Mouse (Mus musculus) lung, postnatal 0 days (tissue): ENCODE data around the gene Mlx. TPM values are rescaled to one million over a fixed set of nuclear protein-coding genes. Genes with fewer than 3 reads are reported as not detected.

ENCODE experiments used
- ATAC-seq: fragments of 200-750 bp; cut with Nextera tagmentation; 2 replicates; pipeline ENCODE4 v1.8.0; 2017; ENCODE audit warnings: moderate library complexity
- DNase-seq: peaks from one replicate; pipeline ENCODE4 v3.0.0-alpha.2; 2016; ENCODE audit warnings: low spot score
- H3K27ac ChIP-seq: fragments of 300-500 bp; sonication (generic); 2 replicates; pipeline ENCODE4 v1.5.1; 2014; ENCODE audit warnings: antibody characterized with exemption, mild to moderate bottlenecking, low read length, mixed read lengths
- H3K27me3 ChIP-seq: fragments of 300-500 bp; sonication (generic); replicated peaks from 2 replicates; pipeline ENCODE4 v1.6.1; 2014; ENCODE audit warnings: low read length, mixed read lengths; ENCODE audit not compliant: insufficient read depth
- H3K36me3 ChIP-seq: fragments of 300-500 bp; sonication (generic); 2 replicates; pipeline ENCODE4 v1.6.1; 2014; ENCODE audit warnings: low read length, mixed read lengths; ENCODE audit not compliant: insufficient read depth
- H3K4me1 ChIP-seq: fragments of 300-500 bp; sonication (generic); 2 replicates; pipeline ENCODE4 v1.6.1; 2014; ENCODE audit warnings: antibody characterized with exemption, low read depth, low read length, mixed read lengths; ENCODE audit not compliant: insufficient read depth
- H3K4me2 ChIP-seq: fragments of 300-500 bp; sonication (generic); replicated peaks from 2 replicates; pipeline ENCODE4 v1.6.1; 2014; ENCODE audit warnings: low read depth, mild to moderate bottlenecking, low read length, moderate library complexity, mixed read lengths
- H3K4me3 ChIP-seq: fragments of 300-500 bp; sonication (generic); 2 replicates; pipeline ENCODE4 v1.5.1; 2014; ENCODE audit warnings: low read depth, low read length
- H3K9ac ChIP-seq: fragments of 300-500 bp; sonication (generic); replicated peaks from 2 replicates; pipeline ENCODE4 v1.6.1; 2014; ENCODE audit warnings: low read depth, mild to moderate bottlenecking
- H3K9me3 ChIP-seq: fragments of 300-500 bp; sonication (generic); 2 replicates; pipeline ENCODE4 v1.6.1; 2016; ENCODE audit warnings: low read length, mixed read lengths
- CTCF ChIP-seq: IDR thresholded peaks from 2 replicates; pipeline ENCODE4 v1.5.1; 2016; ENCODE audit warnings: antibody characterized with exemption, mild to moderate bottlenecking
- EP300 ChIP-seq: IDR thresholded peaks from 2 replicates; pipeline ENCODE4 v1.6.1; 2016; ENCODE audit warnings: antibody characterized with exemption, mild to moderate bottlenecking, control low read depth
- WGBS: fragments of 180-500 bp; shearing (Covaris S2); extraction: QIAGEN DNeasy Blood & Tissue Kit; methylation state at CpG from one replicate; pipeline ENCODE4 v1.1.7; 2014; 5-methylcytosine and 5-hydroxymethylcytosine counted together
- polyA plus RNA-seq: library from polyadenylated mRNA; unstranded; fragments of >200 nt; fragmentation: Nextera tagmentation; extraction: Ambion mirVana; gene quantifications from 2 replicates; pipeline ENCODE4 v1.2.1, GENCODE M21; 2015

Mlx gene
- polyA plus RNA-seq, 1 experiment from 2014 or later: 42.5 TPM

DNA sequence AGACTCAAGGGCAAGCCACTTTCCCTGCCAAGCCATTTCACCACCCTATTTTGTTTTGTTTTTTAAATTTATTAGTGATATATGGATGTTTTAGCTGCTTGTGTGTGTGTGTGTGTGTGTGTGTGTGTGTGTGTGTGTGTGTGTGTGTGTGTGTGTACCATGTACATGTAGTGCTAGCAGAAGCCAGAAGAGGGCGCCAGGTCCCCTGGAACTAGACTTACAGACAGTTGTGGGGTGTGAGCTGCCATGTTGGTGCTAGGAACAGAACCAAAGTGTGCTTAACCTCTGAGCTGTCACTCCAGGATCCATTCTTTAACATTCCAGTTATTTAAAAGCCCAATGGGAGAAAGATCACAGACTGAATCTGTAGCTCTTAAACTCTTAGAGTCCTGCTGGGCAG is 40.0 kb downstream of the Mlx start:
- DNase-seq (no peak), ATAC-seq (no peak)
- Histone ChIP-seq H3K4me1 (no peaks in the 10 kb centered on the region), H3K9ac (no peak overlapping the region), H3K36me3 (no peaks in the 10 kb centered on the region; the same call in 1 of the 2 replicates), H3K27ac (no peak overlapping the region), H3K4me3 (no peak overlapping the region), H3K9me3 (no peaks in the 10 kb centered on the region), H3K4me2 (no peak overlapping the region), H3K27me3 (no peaks in the 10 kb centered on the region)
- WGBS: 67% methylated on average over 1 of the region's 1 CpGs
- TF ChIP-seq EP300: no peak
- peak; percentile 33; the same call in 1 of the 2 replicates for TF ChIP-seq CTCF

DNA sequence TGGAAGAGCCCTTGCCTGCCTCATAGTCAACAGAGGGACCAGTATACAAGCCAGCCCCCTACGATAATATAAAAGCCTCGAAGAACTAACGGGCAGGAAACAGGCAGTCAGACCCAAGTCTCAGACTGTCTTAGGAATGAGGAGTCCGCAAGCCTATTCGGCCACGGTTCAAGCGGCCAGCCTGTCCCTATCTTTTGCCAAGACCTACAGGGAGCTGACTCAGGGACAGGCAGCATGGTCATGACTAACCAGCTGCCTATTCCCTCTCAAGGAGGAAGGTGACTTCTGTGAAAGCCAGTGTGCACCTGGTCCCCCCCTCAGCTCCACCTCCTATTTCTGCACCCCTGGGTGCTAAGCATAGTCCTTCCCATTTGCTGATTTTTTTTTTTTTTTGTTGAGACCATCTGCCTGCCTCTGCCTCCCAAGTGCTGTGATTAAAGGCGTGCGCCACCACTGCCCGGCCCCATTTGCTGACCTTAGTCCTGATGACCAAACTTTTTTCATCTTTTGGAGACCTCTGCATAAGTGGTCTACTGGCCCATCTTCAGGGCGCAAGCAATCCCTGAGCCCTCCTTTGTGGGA is 42.0 kb downstream of the Mlx start:
- no peaks in the 10 kb centered on the region for H3K27me3 ChIP-seq
- no peaks in the 10 kb centered on the region; the same call in 1 of the 2 replicates for H3K36me3 ChIP-seq
- ATAC-seq (no peak), DNase-seq (no peak)
- H3K27ac ChIP-seq: no peak overlapping the region
- H3K4me2 ChIP-seq: no peak overlapping the region
- 73% methylated on average over 11 of the region's 11 CpGs for WGBS
- H3K9ac ChIP-seq: no peak overlapping the region
- H3K4me1 ChIP-seq: no peaks in the 10 kb centered on the region
- H3K9me3 ChIP-seq: no peaks in the 10 kb centered on the region
- no peak overlapping the region for H3K4me3 ChIP-seq
- TF ChIP-seq EP300: no peak

GRCm38 (mm10) chr11:101130056-101130756 is 43.1 kb downstream of the Mlx start:
- Histone ChIP-seq H3K9ac (no peak overlapping the region), H3K36me3 (no peaks in the 10 kb centered on the region; the same call in 1 of the 2 replicates), H3K4me2 (no peak overlapping the region), H3K4me1 (no peaks in the 10 kb centered on the region), H3K4me3 (no peak overlapping the region), H3K9me3 (no peaks in the 10 kb centered on the region), H3K27me3 (no peaks in the 10 kb centered on the region), H3K27ac (no peak overlapping the region)
- TF ChIP-seq CTCF: no peak
- no peak for TF ChIP-seq EP300
- DNase-seq (peak; percentile 26), ATAC-seq (peak; percentile 46; the same call in 1 of the 2 replicates)
- WGBS: 31% methylated on average over 18 of the region's 18 CpGs

DNA sequence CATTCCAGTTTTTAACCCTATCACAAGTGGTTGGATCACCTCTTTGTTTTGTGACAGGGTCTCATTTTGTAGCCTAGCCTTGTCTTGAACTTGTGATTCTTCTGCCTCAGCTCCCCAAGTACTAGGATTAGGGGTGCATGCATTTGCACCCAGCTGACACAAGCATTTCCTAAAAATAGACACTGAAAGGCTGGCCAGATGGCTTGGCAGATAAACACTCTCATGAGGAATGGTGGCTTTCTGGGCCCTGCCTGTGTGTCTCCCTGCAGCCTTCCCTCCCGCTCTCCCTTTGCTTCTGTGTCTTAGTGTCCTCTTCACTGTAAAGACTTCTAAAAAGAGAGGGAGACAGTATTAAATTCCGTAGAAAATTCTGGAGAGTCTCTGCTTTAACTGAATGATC is 44.1 kb downstream of the Mlx start:
- Histone ChIP-seq H3K4me2 (no peak overlapping the region), H3K27me3 (no peaks in the 10 kb centered on the region), H3K9me3 (no peaks in the 10 kb centered on the region), H3K4me3 (no peak overlapping the region), H3K27ac (no peak overlapping the region), H3K9ac (no peak overlapping the region), H3K4me1 (no peaks in the 10 kb centered on the region), H3K36me3 (no peaks in the 10 kb centered on the region)
- WGBS: 91% methylated on average over 2 of the region's 2 CpGs
- TF ChIP-seq CTCF (no peak), EP300 (no peak)
- DNase-seq: no peak
- no peak for ATAC-seq

- no peak for TF ChIP-seq EP300
- TF ChIP-seq CTCF: peak; percentile 62
- no peak overlapping the region for H3K4me2 ChIP-seq
- H3K36me3 ChIP-seq: no peaks in the 10 kb centered on the region
- H3K27me3 ChIP-seq: no peaks in the 10 kb centered on the region
- ATAC-seq: no peak
- H3K27ac ChIP-seq: no peak overlapping the region
- no peak overlapping the region for H3K9ac ChIP-seq
- H3K9me3 ChIP-seq: no peaks in the 10 kb centered on the region
- H3K4me1 ChIP-seq: no peaks in the 10 kb centered on the region
- 83% methylated on average over 6 of the region's 6 CpGs for WGBS
- peak; percentile 37 for DNase-seq
- H3K4me3 ChIP-seq: no peak overlapping the region
Measured at GRCm38 (mm10) chr11:101131701-101132100, 44.6 kb downstream of the Mlx start.

DNA sequence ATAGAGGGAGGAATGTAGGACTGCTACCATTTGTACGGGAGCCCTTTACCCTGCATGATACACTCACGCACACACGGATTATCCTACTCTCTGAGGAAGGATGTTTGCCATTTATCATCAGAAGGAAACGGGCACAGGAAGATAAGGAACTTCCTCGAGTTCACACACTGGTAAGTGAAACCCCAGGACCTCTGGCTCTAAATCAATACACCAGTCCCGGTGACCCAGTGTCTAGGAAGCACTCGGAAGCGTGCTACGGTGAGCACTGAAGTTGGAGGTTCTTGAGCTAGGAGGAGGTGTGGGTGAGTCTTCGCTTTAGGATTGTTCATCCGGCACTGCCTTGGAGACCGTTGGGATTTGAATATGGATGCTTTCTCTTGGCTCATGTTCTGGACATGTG is 46.0 kb downstream of the Mlx start:
- ATAC-seq (peak; percentile 56), DNase-seq (peak; percentile 44)
- Histone ChIP-seq H3K27me3 (no peaks in the 10 kb centered on the region), H3K36me3 (no peaks in the 10 kb centered on the region), H3K9ac (no peak overlapping the region), H3K9me3 (no peaks in the 10 kb centered on the region), H3K4me1 (no peaks in the 10 kb centered on the region), H3K4me2 (no peak overlapping the region), H3K4me3 (no peak overlapping the region), H3K27ac (no peak overlapping the region)
- 36% methylated on average over 12 of the region's 12 CpGs for WGBS
- TF ChIP-seq CTCF (no peak), EP300 (no peak)
